Mouse (Mus musculus) midbrain, embryonic 15.5 days (tissue): ENCODE data around the gene Cep162. TPM values are rescaled to one million over a fixed set of nuclear protein-coding genes. Genes with fewer than 3 reads are reported as not detected.
A peak's percentile ranks its signal among the peaks of the same experiment; 100 is the strongest.

ENCODE experiments used
- ATAC-seq: fragments of 200-750 bp; cut with Nextera tagmentation; replicated peaks from 2 replicates; pipeline ENCODE4 v1.8.0; 2017; ENCODE audit warnings: moderate TSS enrichment
- H3K27ac ChIP-seq: fragments of 300-500 bp; sonication (generic); 2 replicates; pipeline ENCODE4 v1.5.1; 2015; ENCODE audit warnings: mild to moderate bottlenecking, inconsistent platforms
- H3K27me3 ChIP-seq: fragments of 300-500 bp; sonication (generic); replicated peaks from 2 replicates; pipeline ENCODE4 v1.6.1; 2015; ENCODE audit warnings: inconsistent platforms
- H3K36me3 ChIP-seq: fragments of 300-500 bp; sonication (generic); replicated peaks from 2 replicates; pipeline ENCODE4 v1.6.1; 2015; ENCODE audit warnings: inconsistent platforms
- H3K4me1 ChIP-seq: fragments of 300-500 bp; sonication (generic); 2 replicates; pipeline ENCODE4 v1.6.1; 2015; ENCODE audit warnings: inconsistent platforms
- H3K4me2 ChIP-seq: fragments of 300-500 bp; sonication (generic); 2 replicates; pipeline ENCODE4 v1.6.1; 2015; ENCODE audit warnings: inconsistent platforms, mild to moderate bottlenecking, moderate library complexity
- H3K4me3 ChIP-seq: fragments of 300-500 bp; sonication (generic); 2 replicates; pipeline ENCODE4 v1.5.1; 2015; ENCODE audit warnings: mild to moderate bottlenecking, inconsistent platforms
- H3K9ac ChIP-seq: fragments of 300-500 bp; sonication (generic); 2 replicates; pipeline ENCODE4 v1.6.1; 2015; ENCODE audit warnings: mild to moderate bottlenecking, inconsistent platforms
- H3K9me3 ChIP-seq: fragments of 300-500 bp; sonication (generic); 2 replicates; pipeline ENCODE4 v1.6.1; 2016; ENCODE audit warnings: inconsistent platforms
- WGBS: fragments of 180-500 bp; shearing (Covaris S2); methylation state at CpG from one replicate; pipeline ENCODE4 v1.1.7; 2015; ENCODE audit warnings: mixed read lengths; 5-methylcytosine and 5-hydroxymethylcytosine counted together
- polyA plus RNA-seq: library from polyadenylated mRNA; unstranded; fragments of >200 nt; fragmentation: Nextera tagmentation; extraction: Ambion mirVana; gene quantifications from 2 replicates; pipeline ENCODE4 v1.2.1, GENCODE M21; 2015

Cep162 gene
- polyA plus RNA-seq, 1 experiment from 2014 or later, result 8.2 TPM

DNA sequence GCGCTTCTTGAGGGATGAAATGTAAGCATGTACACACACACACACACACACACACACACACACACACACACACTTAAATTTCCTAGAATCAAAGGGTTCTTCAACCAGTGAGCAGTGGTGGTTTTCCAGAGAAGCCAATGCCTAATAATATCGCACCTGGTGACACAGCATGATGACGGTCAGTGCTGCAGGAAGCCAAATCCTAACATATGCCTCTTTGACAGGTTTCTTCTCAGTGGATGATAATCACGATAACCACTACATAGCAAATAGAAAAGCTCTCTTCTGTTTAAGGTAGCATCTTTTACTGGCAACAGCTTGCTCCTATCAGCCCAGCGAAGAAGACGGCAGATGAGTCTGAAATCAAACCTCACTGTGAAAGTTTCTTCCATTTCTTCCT lies 57.3 kb downstream of the Cep162 start:
- Histone ChIP-seq H3K27me3 (no peaks in the 10 kb centered on the region), H3K4me3 (no peak overlapping the region), H3K36me3 (peaks cover 11% of the 10 kb centered on the region; the same call in 1 of the 2 replicates), H3K27ac (no peak overlapping the region), H3K4me1 (no peaks in the 10 kb centered on the region), H3K4me2 (no peak overlapping the region), H3K9ac (no peak overlapping the region), H3K9me3 (no peaks in the 10 kb centered on the region)
- 86% methylated on average over 6 of the region's 6 CpGs for WGBS
- no peak for ATAC-seq

- peaks cover 16% of the 10 kb centered on the region for H3K36me3 ChIP-seq
- H3K9me3 ChIP-seq, result no peaks in the 10 kb centered on the region
- no peak overlapping the region for H3K4me3 ChIP-seq
- no peaks in the 10 kb centered on the region for H3K4me1 ChIP-seq
- H3K9ac ChIP-seq, result no peak overlapping the region
- H3K27ac ChIP-seq, result no peak overlapping the region
- ATAC-seq, result no peak
- WGBS, result 89% methylated on average over 3 of the region's 3 CpGs
- no peaks in the 10 kb centered on the region for H3K27me3 ChIP-seq
- H3K4me2 ChIP-seq, result no peak overlapping the region
Measured at GRCm38 (mm10) chr9:87197277-87197676, 58.1 kb downstream of the Cep162 start.

GRCm38 (mm10) chr9:87193721-87194120 lies 61.6 kb downstream of the Cep162 start:
- Histone ChIP-seq H3K36me3 (peaks cover 28% of the 10 kb centered on the region), H3K4me2 (no peak overlapping the region), H3K9me3 (no peaks in the 10 kb centered on the region), H3K4me1 (no peaks in the 10 kb centered on the region), H3K4me3 (no peak overlapping the region), H3K27ac (no peak overlapping the region), H3K27me3 (no peaks in the 10 kb centered on the region), H3K9ac (no peak overlapping the region)
- ATAC-seq, result no peak
- WGBS, result 91% methylated on average over 1 of the region's 1 CpGs

DNA sequence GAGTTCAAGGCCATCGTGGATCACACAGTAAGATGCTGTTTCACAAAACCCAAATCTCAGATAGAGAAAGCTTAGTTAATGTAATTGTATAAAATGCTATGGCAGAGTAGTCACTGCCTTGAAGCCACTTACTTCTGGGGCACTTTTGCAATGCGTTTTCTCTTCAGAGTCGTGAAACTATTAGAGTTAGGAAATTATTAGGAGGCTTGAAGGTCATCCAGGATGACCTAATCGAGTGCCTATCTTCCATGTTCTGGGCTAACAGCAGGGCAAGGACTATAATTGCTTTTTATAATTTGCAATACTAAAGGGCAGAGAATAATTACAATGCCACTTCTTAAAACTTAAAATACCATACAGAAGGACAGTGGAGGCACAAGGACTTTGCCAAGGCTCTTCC lies 68.0 kb downstream of the Cep162 start:
- H3K9me3 ChIP-seq, result no peaks in the 10 kb centered on the region
- H3K27ac ChIP-seq, result no peak overlapping the region
- no peak overlapping the region for H3K4me3 ChIP-seq
- H3K36me3 ChIP-seq, result peaks cover 17% of the 10 kb centered on the region
- no peak overlapping the region for H3K9ac ChIP-seq
- H3K4me2 ChIP-seq, result no peak overlapping the region
- no peak for ATAC-seq
- no peaks in the 10 kb centered on the region for H3K27me3 ChIP-seq
- 94% methylated on average over 4 of the region's 4 CpGs for WGBS
- no peaks in the 10 kb centered on the region for H3K4me1 ChIP-seq

DNA sequence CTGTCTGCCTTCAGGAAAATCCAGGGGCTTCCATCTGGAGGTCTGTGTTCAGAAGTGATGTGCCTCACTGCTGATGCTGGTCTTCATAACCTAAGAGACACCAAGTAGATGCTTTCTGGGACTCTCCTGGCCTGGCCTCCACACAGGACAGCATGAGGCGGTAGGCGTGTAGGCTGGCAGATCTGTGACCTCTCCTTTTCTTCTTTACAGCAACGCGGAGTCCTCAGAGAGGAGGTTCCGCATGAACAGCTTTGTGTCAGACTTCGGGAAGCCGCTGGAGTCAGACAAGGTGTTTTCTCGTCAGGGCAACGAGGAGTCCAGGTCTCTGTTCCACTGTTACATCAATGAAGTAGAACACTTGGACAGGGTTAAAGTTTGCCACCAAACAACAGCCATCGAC lies 73.1 kb downstream of the Cep162 start:
- Histone ChIP-seq H3K27me3 (no peaks in the 10 kb centered on the region), H3K4me3 (no peak overlapping the region), H3K27ac (no peak overlapping the region), H3K4me1 (no peaks in the 10 kb centered on the region), H3K36me3 (no peaks in the 10 kb centered on the region), H3K4me2 (no peak overlapping the region), H3K9me3 (no peaks in the 10 kb centered on the region), H3K9ac (no peak overlapping the region)
- WGBS, result 79% methylated on average over 10 of the region's 10 CpGs
- ATAC-seq, result no peak

DNA sequence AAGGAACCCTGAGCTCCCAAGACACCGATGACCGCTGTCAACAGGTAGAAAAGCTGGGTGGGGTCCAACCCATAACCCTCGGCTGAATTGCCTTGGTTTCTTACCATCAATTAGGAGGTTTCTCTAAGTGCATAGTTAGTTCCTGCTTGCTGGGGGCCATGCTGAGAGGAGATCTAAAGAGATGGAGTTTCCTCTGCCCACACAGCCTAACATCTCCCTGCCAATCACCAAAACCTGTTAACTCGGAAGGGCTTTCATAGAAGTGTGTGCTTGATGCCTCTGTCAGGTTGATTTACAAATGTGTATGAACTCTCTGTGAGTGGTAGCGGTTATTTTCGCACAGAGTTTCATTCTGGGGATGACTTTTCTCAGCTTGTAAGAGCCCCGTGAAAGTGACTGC lies 76.8 kb downstream of the Cep162 start:
- Histone ChIP-seq H3K27me3 (no peaks in the 10 kb centered on the region), H3K9ac (no peak overlapping the region), H3K4me3 (no peak overlapping the region), H3K9me3 (no peaks in the 10 kb centered on the region), H3K36me3 (no peaks in the 10 kb centered on the region), H3K4me2 (no peak overlapping the region), H3K27ac (no peak overlapping the region), H3K4me1 (no peaks in the 10 kb centered on the region)
- ATAC-seq, result 0 out of 2 replicates have a peak, but pooled peaks have one; percentile 16
- 77% methylated on average over 7 of the region's 7 CpGs for WGBS

DNA sequence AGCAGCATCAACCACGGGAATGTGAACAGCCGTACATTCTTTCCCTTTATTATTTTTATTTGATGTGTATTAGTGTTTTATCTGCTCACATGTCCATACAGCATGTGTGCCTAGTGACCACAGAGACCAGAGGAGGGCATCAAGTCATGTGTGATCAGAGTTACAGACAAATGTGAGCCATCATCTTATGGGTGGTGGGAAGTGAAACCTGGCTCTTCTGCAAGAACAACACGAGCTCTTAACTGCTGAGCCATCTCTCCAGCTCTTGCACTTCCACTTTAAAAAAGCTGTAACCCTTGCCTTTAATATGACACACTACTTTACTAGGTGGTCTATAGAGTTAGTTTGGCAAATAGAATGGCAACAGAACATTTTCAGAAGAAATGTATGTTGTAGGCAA lies 83.8 kb downstream of the Cep162 start:
- H3K4me1 ChIP-seq, result peaks cover 3% of the 10 kb centered on the region; the same call in 1 of the 2 replicates
- no peak for ATAC-seq
- no peak overlapping the region for H3K4me3 ChIP-seq
- 82% methylated on average over 3 of the region's 3 CpGs for WGBS
- H3K27ac ChIP-seq, result no peak overlapping the region
- H3K27me3 ChIP-seq, result no peaks in the 10 kb centered on the region
- H3K9me3 ChIP-seq, result no peaks in the 10 kb centered on the region
- no peak overlapping the region for H3K4me2 ChIP-seq
- H3K36me3 ChIP-seq, result no peaks in the 10 kb centered on the region
- no peak overlapping the region for H3K9ac ChIP-seq

DNA sequence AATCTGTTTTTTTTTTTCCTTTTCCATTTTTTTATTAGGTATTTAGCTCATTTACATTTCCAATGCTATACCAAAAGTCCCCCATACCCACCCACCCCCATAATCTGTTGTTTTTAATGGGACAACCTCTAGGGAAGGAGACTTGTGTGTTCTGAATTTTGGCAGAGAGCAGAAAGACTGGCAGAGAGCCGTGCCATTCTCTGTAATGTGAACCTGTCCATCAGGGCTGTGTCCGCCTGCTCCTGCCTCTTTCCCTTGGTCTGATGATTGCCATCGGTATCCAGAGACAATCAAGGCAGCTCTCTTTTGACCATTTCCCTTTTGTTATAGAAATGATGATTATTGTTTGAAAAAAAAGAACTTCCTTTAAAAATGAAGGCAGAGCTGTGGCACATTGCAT lies 84.4 kb downstream of the Cep162 start:
- peaks cover 3% of the 10 kb centered on the region; the same call in 1 of the 2 replicates for H3K4me1 ChIP-seq
- H3K4me2 ChIP-seq, result no peak overlapping the region
- H3K9ac ChIP-seq, result no peak overlapping the region
- no peak overlapping the region for H3K27ac ChIP-seq
- WGBS, result 62% methylated on average over 3 of the region's 3 CpGs
- H3K27me3 ChIP-seq, result no peaks in the 10 kb centered on the region
- no peaks in the 10 kb centered on the region for H3K36me3 ChIP-seq
- no peak overlapping the region for H3K4me3 ChIP-seq
- ATAC-seq, result no peak
- H3K9me3 ChIP-seq, result no peaks in the 10 kb centered on the region

DNA sequence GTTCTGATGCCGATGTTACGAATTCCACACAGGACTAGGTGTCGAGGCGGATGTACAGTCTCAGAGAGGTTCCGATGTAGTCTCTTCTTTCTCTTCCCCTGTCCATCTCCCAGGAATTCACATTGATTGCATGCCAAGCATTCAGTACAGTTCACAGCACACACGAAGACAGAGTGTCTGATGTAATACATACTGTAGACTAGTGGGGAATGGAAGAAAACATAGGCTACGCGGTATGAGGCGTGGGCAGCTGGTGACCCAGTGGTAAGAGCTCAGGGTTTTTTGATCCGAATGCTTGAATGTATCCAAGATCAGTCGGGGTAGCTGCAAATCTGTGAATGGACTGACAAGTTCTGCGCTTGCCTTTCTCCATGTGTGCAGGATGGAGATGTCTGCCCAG lies 86.2 kb downstream of the Cep162 start:
- Histone ChIP-seq H3K4me1 (peaks cover 3% of the 10 kb centered on the region; the same call in 1 of the 2 replicates), H3K4me3 (no peak overlapping the region), H3K9me3 (no peaks in the 10 kb centered on the region), H3K36me3 (no peaks in the 10 kb centered on the region), H3K4me2 (no peak overlapping the region), H3K27ac (no peak overlapping the region), H3K9ac (no peak overlapping the region), H3K27me3 (no peaks in the 10 kb centered on the region)
- 88% methylated on average over 12 of the region's 12 CpGs for WGBS
- no peak for ATAC-seq

DNA sequence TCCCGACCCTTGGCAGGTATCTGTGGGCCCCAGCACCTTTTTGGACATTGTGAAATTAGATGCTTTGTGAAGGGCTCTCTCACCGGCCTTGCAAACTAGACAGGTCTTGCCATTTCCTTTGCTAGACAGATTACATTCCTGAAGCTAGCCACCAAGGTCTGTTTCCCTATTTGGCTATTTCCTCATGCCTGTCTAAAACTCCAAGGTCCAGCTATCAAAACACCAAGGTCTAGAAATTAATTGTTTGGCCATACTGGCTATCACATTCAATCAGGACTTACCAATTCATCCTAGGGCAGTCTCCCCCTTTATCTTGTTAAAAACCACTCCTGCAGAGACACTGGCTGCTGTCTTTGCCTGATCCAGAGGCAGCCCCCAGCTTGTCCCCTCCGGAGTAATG lies 87.3 kb downstream of the Cep162 start:
- Histone ChIP-seq H3K27me3 (no peaks in the 10 kb centered on the region), H3K9ac (no peak overlapping the region), H3K4me1 (peaks cover 3% of the 10 kb centered on the region; the same call in 1 of the 2 replicates), H3K4me3 (no peak overlapping the region), H3K9me3 (no peaks in the 10 kb centered on the region), H3K4me2 (no peak overlapping the region), H3K27ac (no peak overlapping the region), H3K36me3 (no peaks in the 10 kb centered on the region)
- WGBS, result 50% methylated on average over 3 of the region's 3 CpGs
- peak; percentile 15; the same call in 1 of the 2 replicates for ATAC-seq

- Histone ChIP-seq H3K27ac (0 out of 2 replicates have a peak overlapping the region, but pooled peaks have one; percentile 14), H3K4me1 (peaks cover 3% of the 10 kb centered on the region; the same call in 1 of the 2 replicates), H3K27me3 (no peaks in the 10 kb centered on the region), H3K4me3 (no peak overlapping the region), H3K9ac (no peak overlapping the region), H3K36me3 (no peaks in the 10 kb centered on the region), H3K4me2 (no peak overlapping the region), H3K9me3 (no peaks in the 10 kb centered on the region)
- ATAC-seq, result peak; percentile 72
- 44% methylated on average over 9 of the region's 9 CpGs for WGBS
Measured at GRCm38 (mm10) chr9:87167001-87167830, 88.1 kb downstream of the Cep162 start.

DNA sequence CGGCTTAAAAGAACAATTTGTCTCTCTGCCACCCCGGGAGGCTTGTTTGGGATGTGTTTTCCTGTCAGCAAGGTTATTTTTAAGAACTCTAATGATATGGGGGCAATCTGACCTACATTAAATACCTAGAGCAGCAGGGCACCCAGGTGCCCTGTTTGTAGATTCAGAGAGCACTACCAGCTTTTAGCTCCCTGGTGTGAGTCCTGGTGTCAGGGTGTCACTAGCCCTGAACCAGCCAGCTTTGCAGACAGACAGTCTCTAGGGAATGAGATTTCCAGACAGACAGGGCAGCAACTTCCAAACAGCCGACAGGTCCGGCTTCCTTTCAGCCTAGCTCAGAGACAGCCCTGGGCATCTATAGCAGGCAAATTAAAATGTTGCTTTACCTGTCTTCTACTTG lies 92.8 kb downstream of the Cep162 start:
- 94% methylated on average over 4 of the region's 4 CpGs for WGBS
- Histone ChIP-seq H3K4me1 (peaks cover 2% of the 10 kb centered on the region; the same call in 1 of the 2 replicates), H3K27ac (no peak overlapping the region), H3K27me3 (no peaks in the 10 kb centered on the region), H3K4me3 (no peak overlapping the region), H3K4me2 (no peak overlapping the region), H3K9ac (no peak overlapping the region), H3K9me3 (no peaks in the 10 kb centered on the region), H3K36me3 (no peaks in the 10 kb centered on the region)
- no peak for ATAC-seq
